Mouse (Mus musculus) monocyte, adult 5-6 weeks (primary cell): ENCODE measurements around the gene Cep350. TPM values are rescaled to one million over a fixed set of nuclear protein-coding genes. Genes with fewer than 3 reads are reported as not detected.
"Not testable (repeated sequence)": the region's sequence is repeated elsewhere in the genome, so short reads cannot be mapped to it uniquely, and the experiment has no call there.

Experiments used
- ATAC-seq: fragments of 153-309, 156-312 bp; replicated peaks from 2 replicates; pipeline ENCODE4 v1.8.0; 2017; ENCODE audit warnings: mild to moderate bottlenecking; ENCODE audit not compliant: low TSS enrichment, insufficient number of reproducible peaks, severe bottlenecking, poor library complexity, low FRiP score
- total RNA-seq: library from RNA; stranded (forward); fragments of 200-1000, 200-491, 200-594 nt; gene quantifications from 3 replicates; pipeline ENCODE4 v1.2.3, GENCODE M21; 2017

Gene Cep350
- total RNA-seq, 1 experiment from 2014 or later = 70.9 TPM

DNA sequence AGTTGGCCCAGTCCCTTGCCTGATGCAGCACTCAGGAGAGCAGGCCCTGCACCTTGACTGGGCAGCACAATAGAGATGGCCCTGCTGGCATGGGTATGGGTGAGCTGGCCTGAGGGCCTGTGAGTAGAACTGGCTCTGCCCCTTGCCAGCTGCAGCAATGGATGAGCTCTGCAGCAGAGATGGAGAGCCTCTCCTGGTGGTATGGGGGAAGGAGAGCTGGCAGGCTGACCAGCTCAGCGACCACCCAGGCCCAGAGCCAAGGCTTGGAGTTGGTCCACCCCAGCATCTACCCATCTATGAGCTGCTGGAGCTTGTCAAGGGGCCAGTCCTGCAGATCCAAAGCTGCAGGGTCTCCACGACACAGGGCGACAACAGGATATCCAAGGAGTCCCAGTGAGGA is 69.5 kb downstream of the Cep350 start:
- ATAC-seq = no peak

DNA sequence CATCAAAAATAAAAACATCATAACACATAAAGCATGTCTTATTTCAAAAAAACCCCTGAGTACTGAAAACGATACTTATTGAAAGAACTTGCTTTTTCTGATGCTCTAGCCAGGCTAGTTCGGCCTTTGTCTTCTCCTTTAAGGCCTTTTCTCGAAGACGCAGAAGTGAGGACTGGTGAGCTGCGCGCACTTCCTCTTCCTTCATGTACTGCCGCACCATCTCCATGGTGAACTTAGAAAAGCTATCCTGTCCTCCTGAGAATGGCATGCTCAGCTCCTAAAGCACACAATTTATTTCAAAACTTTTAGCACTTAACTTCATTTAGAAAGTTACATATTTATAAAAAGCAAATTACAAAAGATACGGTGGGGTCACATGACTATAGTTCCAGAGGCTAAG is 71.7 kb downstream of the Cep350 start:
- no peak for ATAC-seq

DNA sequence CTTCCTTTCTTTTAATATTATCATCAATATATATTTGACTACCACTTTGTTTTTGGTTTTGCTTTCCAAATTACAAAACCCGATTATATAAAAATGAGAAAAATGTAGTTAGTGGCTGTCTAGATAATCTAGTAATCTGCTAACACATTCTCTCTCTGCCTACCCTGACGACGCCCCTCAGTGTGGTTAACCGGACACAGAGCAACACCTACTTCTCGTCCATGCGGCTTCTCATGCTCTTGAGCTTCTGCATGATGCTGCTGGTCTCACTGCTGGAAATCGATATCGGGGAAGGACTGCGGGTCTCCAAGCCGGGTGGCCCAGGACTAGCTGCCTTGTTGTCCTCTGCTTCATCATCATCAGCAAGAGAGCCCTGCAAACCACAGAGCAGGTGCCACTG is 78.7 kb downstream of the Cep350 start:
- no peak for ATAC-seq

DNA sequence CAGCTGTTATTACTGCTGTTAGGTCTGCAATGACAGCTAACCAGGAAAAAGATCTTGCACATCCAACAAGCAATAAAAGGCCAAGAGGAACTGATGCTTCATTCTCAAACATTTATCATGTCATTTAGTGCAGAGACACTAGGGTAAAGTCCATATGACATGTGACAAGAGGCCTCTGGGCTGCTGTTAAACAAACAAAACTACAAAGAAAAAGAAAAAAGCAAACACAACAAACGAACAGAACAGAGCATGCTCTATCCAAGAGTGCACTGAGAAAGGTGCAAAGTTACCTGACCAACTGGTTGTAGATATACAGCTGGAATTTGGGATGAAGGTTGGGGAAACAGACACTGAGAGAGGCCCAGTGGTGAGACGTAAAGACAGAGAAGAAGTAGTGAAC is 86.2 kb downstream of the Cep350 start:
- no peak for ATAC-seq

DNA sequence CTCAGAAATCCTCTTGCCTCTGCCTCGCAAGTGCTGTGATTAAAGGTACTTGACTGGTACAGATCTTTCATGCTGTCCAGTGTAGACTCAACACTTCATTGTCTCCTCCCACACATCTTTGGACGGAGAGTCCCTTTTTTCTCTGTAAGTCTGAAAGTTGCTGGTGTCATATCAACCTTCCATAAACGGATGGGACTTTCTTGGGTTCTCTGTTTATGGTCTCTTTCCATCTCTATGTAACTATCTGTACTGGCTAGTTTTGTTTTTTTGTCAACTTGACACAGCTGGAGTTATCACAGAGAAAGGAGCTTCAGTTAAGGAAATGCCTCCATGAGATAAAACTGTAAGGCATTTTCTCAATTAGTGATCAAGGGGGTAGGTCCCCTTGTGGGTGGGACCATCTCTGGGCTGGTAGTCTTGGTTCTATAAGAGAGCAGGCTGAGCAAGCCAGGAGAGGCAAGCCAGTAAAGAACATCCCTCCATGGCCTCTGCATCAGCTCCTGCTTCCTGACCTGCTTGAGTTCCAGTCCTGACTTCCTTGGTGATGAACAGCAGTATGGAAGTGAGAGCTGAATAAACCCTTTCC is 90.3 kb downstream of the Cep350 start:
- ATAC-seq = not testable (repeated sequence)

DNA sequence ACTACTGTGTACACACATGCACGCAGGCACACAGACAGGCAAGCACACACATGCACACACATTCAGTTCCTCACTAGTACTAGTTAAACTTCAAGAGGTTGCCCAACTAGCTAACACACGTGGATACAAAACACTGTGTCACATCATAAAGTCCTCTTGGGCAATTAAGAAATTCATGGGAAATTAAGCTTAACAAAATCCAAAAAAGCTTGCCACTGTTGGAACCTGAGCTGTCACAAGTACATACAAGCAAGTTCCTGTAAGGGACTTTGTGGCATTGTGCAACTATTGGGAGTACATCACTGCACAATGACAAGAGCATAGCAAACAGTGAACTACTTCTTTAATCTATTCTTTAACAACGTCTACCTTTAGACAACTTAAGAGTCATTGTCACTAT is 93.5 kb downstream of the Cep350 start:
- ATAC-seq = no peak

DNA sequence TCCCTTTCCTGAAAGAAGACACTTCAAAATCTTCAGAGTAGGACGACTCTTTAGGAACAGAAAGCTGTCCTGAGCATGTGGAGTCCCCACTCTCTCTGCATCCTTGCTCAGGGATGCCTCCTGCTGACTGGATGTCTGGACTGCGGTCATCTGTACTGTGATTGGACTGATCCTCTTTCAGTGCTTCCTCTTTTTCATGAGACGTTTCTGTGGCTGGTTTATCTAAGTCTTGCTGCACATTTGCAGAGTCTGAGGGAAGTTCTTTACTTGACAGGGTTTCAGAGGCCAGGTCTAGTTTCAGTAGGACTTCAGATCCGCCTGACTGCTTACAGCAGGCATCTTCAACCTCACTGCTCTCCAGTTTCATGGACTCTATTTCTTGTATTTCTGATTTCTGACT is 110.1 kb downstream of the Cep350 start:
- 0 out of 2 replicates have a peak, but pooled peaks have one; percentile 47 for ATAC-seq

DNA sequence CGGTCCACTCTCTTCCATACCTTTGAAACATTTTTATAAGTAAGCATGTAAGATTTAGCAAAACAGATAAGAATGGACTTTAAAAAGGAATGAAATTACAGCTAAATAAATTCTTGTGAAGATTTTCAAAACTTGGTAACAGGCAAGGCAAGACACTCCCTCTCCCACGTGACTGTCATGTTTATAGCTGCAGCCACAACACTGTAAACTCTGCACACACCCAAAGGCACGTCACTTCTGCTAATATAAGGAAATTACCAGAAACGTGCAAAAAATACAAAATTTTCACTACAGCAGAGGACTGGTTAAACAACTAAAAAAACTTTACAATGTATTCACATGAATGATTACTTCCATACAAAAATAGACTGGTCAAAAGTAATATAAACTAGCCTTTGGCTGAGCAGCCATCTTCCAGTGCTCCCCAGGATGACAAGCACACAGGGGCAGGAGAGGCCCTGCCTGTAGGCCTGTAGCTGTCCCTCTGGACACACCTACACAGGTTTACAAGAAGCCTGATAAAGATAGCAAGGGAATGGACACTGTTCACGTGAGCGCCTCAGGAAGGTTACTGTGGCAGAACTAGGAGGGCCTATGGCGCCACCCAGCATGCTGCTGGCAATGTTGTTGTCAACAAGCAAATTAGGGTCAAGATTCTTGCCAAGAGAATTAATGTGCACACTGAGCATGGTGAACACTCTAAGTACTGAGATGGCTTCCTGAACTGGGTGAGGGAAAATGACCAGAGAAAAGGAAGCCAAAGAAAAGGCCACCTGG is 117.9 kb downstream of the Cep350 start:
- ATAC-seq = no peak

DNA sequence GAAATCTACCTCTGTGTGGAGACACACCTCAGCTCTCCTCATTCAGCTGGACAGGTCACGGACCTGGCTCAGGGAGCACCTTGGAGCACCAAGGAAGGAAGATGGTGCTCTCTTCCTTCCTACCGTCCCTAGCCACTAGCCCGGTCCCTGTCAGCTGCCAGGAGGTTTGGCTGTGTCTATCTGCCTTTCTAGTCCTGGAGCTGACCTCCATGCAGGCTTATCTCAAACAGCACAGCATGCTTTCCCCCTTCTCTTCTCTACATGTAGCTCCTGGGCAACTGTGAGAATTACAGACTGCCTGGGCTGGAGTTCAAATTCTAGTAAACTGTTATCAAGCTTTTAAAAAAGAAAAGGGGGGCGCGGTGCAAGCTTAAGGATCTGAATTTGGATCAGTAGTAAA is 120.0 kb downstream of the Cep350 start:
- ATAC-seq = no peak

DNA sequence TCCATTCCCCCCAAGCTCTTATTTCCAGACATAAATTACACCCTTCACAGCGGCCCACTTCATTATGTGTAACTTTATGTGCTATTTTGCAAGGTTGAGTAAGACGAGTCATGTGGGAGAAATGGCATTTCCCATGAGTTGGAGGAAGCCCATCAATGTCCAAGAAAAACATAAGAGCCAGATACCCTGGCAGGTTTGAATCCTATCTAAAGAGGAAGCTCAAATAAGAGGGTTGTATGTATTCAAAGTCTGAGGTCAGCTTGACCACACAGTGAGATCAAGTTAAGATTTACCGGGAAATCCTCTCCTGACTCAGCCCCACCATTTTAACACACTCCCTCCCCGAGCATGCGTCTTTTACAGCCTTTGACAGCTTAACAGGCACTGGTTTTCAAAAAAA is 128.8 kb downstream of the Cep350 start:
- ATAC-seq = no peak

DNA sequence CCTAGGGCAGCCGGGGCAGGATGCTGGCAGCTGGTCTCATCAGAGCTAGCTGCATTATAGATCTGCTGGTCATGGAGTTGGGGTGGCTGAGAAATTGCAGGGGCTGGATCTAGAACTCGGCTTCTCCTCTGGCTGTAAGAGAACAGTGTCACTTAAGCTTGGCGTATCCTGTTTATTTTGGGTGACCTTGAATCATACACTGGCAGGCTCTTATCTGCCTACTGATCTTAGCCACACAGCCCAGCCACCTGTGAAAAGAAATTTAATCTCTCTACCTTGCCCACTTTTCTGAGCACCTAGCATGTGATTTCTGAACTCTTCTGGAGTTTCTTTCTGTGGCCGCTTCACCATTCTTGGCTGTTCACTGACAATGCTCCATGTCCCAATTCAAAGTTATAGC is 129.5 kb downstream of the Cep350 start:
- no peak for ATAC-seq

DNA sequence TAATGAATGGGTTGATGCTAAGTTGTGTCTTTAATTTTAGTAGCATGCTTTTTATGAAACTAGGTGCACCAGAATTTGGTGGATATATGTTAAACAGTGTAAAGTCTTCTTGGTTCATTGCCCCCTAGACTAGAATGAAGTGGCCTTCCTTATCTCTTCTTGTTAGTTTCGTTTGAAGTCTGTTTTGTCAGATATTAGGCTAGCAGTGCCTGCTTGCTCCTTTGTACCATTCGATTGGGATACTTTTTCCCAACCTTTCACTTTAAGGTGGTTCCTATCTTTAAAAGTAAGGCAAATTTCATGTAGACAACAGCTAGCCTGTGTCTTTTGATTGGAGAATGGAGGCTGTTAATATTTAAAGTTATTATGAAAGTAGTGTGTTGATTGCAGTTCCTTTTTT is 137.4 kb downstream of the Cep350 start:
- ATAC-seq = no peak

DNA sequence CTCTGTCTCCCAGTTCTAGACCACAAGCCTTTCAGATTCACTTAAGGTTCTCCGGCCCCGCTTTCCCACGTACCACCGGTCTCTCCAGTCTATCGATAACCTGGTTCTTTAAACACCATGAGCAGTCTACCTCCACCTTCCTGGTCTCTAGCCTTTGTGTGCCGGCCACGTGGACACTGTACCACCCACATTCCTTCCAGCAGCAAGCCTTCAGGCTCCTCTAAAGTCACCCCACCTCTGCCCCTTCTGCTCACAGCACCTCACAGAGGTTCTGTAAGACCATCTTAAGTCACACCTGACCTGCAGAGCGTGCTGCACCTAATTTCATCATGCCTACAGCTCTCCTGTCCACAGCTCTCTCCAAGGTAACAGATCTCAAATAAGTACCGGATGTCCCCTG is 139.4 kb downstream of the Cep350 start:
- ATAC-seq = no peak

DNA sequence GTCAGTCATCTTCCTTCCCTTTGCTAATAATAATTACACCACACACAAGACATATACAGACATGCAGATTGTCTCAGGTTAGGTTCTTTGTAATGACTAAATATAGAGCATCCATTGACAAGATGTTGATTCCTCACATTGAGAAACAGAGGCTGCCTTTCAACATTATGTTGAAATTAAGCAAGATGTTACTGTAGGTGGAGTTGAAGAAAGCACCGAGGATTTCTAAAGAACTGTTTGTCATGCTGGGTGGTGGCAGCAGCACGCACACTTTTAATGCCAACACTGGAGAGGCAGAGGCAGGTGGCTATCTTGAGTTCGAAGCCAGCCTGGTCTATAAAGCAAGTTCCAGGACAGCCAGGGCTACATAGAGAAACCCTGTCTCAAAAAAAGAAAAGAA is 141.1 kb downstream of the Cep350 start:
- ATAC-seq = no peak

DNA sequence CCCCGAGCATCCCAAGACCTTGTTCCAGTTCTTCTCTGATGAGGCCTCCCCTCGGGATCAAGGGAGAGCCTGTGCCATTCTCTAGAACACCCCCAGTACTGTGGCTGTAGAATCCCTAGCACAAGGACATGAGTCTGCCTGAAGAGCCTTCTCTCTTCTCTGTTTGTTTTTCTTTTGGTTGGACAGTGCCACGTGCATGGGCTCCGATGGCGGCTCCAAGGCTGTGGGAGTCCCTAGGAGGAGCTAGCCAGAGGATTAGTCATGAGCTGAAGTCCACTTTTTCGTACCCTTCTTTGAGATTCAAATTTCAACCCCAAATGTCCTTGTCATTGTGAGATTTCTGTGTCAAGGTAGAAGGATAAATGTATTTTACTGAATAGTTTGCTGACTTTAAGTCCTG is 142.2 kb downstream of the Cep350 start:
- no peak for ATAC-seq

DNA sequence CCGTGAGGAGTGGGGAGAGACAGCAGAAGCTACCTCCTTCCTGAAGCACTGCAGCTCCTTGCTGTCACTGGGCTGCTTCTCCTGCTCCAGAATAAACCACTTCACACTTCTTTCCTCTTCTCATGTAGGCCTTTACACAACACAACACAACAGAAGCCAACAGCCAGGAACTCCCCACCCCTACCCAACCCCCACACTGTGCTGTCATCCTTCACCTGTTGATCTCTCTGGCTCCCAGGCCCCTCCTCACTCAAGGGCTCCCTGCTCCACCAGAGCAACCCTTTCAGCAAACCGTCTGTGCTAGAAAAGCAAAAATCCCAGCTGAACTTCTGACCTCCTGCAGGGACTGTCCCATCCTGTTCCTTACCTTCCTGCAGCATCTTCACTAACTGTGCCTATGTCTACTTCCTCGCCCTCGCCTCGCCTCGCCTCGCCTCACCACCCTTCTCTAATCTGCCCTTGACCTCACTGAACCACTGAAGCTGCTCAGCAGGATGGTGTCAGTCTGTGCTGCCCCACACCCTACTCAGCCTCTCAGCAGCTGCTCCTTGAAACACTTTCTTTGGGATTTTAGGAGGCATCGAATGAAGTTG is 145.3 kb downstream of the Cep350 start:
- no peak for ATAC-seq

DNA sequence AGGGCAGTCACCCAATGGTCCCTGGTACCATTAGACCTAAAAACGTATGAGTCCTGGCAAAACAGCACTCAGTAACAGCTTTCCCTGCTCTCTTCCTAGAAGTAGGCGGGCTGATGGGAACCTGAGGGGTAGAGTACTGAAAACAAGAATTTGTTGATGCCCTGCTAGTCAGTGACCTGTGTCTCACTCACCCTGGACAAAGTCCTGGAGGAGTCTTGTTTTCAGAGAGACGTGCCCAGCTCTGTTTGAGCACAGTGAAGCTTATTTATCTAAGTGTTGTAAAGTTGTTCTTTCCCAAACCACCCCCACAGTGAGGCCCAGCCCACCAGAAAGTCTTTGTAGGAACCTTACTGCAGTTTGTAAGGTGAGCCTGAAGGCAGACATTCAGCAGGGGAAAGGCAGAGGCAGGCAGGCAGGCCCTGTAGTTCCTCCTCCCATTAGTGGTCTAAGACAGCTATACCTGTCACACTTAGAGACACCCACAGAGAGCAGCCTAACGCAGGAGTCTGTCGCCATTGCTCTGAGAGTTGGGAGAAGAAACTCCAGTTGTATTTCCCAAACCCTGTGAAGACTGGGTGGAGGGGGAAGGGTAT is 146.2 kb downstream of the Cep350 start:
- no peak for ATAC-seq

DNA sequence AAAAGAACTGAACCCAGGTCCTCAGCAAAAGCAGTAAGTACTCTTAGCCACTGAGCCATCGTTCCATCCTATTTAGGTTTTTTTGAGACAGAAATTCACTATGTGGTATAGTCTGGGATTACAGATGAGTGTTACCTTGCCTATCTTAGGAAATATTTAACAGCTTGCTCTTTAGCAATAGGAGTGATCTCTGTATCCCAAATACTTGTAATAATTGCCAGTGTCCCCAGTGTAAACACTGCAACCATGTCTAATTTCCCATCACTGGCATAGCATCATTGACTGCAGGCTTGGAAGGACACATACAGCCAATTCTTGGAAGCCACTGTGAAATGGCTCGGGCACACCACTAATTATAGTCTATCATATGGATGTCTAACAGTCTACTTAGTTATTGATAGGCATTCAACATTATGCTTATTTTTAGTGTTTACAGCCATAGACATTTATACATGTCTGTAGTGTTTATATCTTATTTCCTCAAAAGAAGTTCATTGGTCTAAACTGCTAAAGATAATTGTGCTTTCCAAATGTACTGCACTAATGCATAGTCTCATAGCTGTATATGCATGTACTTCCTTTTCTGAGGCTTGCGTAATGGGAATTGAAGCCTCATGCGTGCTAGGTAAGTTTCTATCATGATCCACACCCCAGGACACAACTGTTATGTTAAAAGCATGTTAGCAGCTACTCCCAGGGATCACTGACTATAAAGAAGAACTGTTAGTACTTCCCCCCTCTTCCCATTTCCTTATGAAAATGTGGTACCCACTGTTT is 146.9 kb downstream of the Cep350 start:
- no peak for ATAC-seq

DNA sequence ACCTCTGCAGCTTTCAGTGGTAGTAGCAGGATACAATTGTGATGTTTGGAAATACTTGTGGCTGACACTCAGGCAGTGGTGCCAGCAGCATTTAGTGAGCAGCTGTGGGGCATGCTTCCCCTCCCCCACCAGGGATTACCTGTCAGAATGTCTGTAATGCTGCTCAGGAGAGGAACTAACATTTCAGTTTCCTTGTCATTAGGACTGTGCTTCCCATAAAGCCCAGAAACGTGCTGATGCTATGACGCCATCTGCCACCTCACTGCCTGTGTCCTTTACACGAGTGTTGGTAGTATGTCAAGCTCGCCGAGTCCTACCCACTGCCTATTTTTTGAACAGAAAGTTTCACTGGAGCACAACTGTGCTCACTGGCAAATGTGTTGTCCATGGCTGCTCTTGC is 152.4 kb downstream of the Cep350 start:
- ATAC-seq = no peak
